Mouse (Mus musculus) limb, embryonic 15.5 days (tissue): ENCODE measurements around the gene Ttll3. TPM values are rescaled to one million over a fixed set of nuclear protein-coding genes. Genes with fewer than 3 reads are reported as not detected.

ENCODE experiments used
- ATAC-seq: fragments of 200-750 bp; cut with Nextera tagmentation; 2 replicates; pipeline ENCODE4 v1.8.0; 2017; ENCODE audit warnings: low read depth, moderate TSS enrichment; ENCODE audit not compliant: insufficient number of reproducible peaks, low FRiP score, low TSS enrichment
- H3K27ac ChIP-seq: fragments of 300-500 bp; sonication (generic); 2 replicates; pipeline ENCODE4 v1.5.1; 2015; ENCODE audit warnings: moderate library complexity, mild to moderate bottlenecking, inconsistent platforms
- H3K27me3 ChIP-seq: fragments of 300-500 bp; sonication (generic); 2 replicates; pipeline ENCODE4 v1.6.1; 2015; ENCODE audit warnings: inconsistent platforms
- H3K36me3 ChIP-seq: fragments of 300-500 bp; sonication (generic); 2 replicates; pipeline ENCODE4 v1.6.1; 2015; ENCODE audit warnings: inconsistent platforms
- H3K4me1 ChIP-seq: fragments of 300-500 bp; sonication (generic); 2 replicates; pipeline ENCODE4 v1.6.1; 2015; ENCODE audit warnings: inconsistent platforms
- H3K4me2 ChIP-seq: fragments of 300-500 bp; sonication (generic); 2 replicates; pipeline ENCODE4 v1.6.1; 2015; ENCODE audit warnings: mild to moderate bottlenecking, inconsistent platforms
- H3K4me3 ChIP-seq: fragments of 300-500 bp; sonication (generic); 2 replicates; pipeline ENCODE4 v1.5.1; 2015; ENCODE audit warnings: mild to moderate bottlenecking, inconsistent platforms
- H3K9ac ChIP-seq: fragments of 300-500 bp; sonication (generic); 2 replicates; pipeline ENCODE4 v1.6.1; 2015; ENCODE audit warnings: inconsistent platforms
- H3K9me3 ChIP-seq: fragments of 300-500 bp; sonication (generic); 2 replicates; pipeline ENCODE4 v1.6.1; 2016; ENCODE audit warnings: inconsistent platforms
- WGBS: fragments of 180-500 bp; shearing (Covaris S2); methylation state at CpG from one replicate; pipeline ENCODE4 v1.1.7; 2015; 5-methylcytosine and 5-hydroxymethylcytosine counted together
- polyA plus RNA-seq: library from polyadenylated mRNA; unstranded; fragments of >200 nt; fragmentation: Nextera tagmentation; extraction: Ambion mirVana; gene quantifications from 2 replicates; pipeline ENCODE4 v1.2.1, GENCODE M21; 2015

Ttll3 gene
- polyA plus RNA-seq, 1 experiment from 2014 or later = 4.4 TPM

- Histone ChIP-seq H3K9ac (no peak overlapping the region), H3K4me3 (no peak overlapping the region), H3K4me1 (no peaks in the 10 kb centered on the region), H3K36me3 (peaks cover 16% of the 10 kb centered on the region), H3K4me2 (no peak overlapping the region), H3K9me3 (no peaks in the 10 kb centered on the region), H3K27ac (no peak overlapping the region), H3K27me3 (no peaks in the 10 kb centered on the region)
- ATAC-seq = no peak
- WGBS = 91% methylated on average over 13 of the region's 13 CpGs
Measured at GRCm38 (mm10) chr6:113402094-113402493, 13.0 kb downstream of the Ttll3 start.

- H3K9ac ChIP-seq = no peak overlapping the region
- no peak overlapping the region for H3K4me3 ChIP-seq
- no peaks in the 10 kb centered on the region for H3K9me3 ChIP-seq
- peaks cover 22% of the 10 kb centered on the region for H3K36me3 ChIP-seq
- no peak overlapping the region for H3K4me2 ChIP-seq
- H3K27me3 ChIP-seq = no peaks in the 10 kb centered on the region
- 78% methylated on average over 12 of the region's 12 CpGs for WGBS
- H3K27ac ChIP-seq = no peak overlapping the region
- ATAC-seq = no peak
- H3K4me1 ChIP-seq = no peaks in the 10 kb centered on the region
Measured at GRCm38 (mm10) chr6:113404649-113405448, 15.8 kb downstream of the Ttll3 start.

GRCm38 (mm10) chr6:113405483-113405882, 16.4 kb downstream of the Ttll3 start:
- Histone ChIP-seq H3K4me2 (no peak overlapping the region), H3K27ac (no peak overlapping the region), H3K4me3 (no peak overlapping the region), H3K27me3 (no peaks in the 10 kb centered on the region), H3K9me3 (no peaks in the 10 kb centered on the region), H3K9ac (no peak overlapping the region), H3K4me1 (no peaks in the 10 kb centered on the region), H3K36me3 (peaks cover 22% of the 10 kb centered on the region)
- no peak for ATAC-seq
- WGBS = 84% methylated on average over 6 of the region's 6 CpGs

DNA sequence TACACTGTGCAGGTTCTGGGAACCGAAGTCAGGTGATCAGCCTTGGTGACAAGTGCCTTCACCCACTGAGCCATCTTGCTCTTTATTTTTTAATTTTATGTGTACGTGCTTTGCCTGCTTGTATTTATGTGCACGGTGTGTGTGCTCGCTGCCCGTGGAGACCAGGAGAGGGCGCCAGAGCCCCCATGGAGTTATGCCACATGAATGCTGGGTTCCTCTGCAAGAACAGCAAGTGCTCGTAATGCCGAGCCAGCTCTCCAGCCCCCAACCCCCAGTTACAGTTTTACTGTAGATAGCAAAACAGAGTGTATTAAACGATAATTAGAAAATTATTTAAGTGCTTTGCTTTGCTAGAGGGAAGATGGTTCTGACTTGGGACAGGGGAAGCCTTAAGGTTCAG, 17.6 kb downstream of the Ttll3 start:
- ATAC-seq = no peak
- Histone ChIP-seq H3K4me2 (no peak overlapping the region), H3K27ac (no peak overlapping the region), H3K4me1 (no peaks in the 10 kb centered on the region), H3K4me3 (no peak overlapping the region), H3K9ac (no peak overlapping the region), H3K9me3 (no peaks in the 10 kb centered on the region), H3K27me3 (no peaks in the 10 kb centered on the region), H3K36me3 (peaks cover 19% of the 10 kb centered on the region)
- 77% methylated on average over 9 of the region's 9 CpGs for WGBS

- WGBS = 71% methylated on average over 1 of the region's 1 CpGs
- Histone ChIP-seq H3K9me3 (no peaks in the 10 kb centered on the region), H3K4me2 (no peak overlapping the region), H3K4me3 (no peak overlapping the region), H3K4me1 (no peaks in the 10 kb centered on the region), H3K27me3 (no peaks in the 10 kb centered on the region), H3K9ac (no peak overlapping the region), H3K36me3 (peaks cover 25% of the 10 kb centered on the region), H3K27ac (no peak overlapping the region)
- no peak for ATAC-seq
Measured at GRCm38 (mm10) chr6:113410001-113410400, 20.9 kb downstream of the Ttll3 start.

DNA sequence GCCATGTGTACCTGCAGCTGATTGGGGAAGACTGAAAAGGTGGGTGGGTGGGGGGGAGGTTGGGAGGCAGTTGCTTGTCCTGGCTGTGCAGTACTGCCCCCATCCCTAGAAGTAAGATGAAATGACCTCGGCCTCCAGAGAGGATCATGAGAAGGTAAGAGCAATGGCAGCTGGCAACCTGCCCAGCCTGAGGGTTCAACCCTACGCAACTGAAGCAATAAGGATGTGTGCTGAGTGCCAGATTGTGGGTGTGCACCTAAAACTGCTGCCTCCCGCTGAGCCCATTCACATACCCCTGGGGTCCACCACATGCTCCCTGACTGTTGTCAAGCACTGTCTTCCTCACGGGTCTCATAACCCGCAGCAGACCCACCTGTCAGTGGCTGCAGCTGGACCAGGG, 27.4 kb downstream of the Ttll3 start:
- no peaks in the 10 kb centered on the region for H3K27me3 ChIP-seq
- H3K9ac ChIP-seq = no peak overlapping the region
- no peak overlapping the region for H3K4me3 ChIP-seq
- peaks cover 17% of the 10 kb centered on the region for H3K4me1 ChIP-seq
- peaks cover 19% of the 10 kb centered on the region for H3K36me3 ChIP-seq
- H3K9me3 ChIP-seq = no peaks in the 10 kb centered on the region
- no peak overlapping the region for H3K4me2 ChIP-seq
- 73% methylated on average over 5 of the region's 5 CpGs for WGBS
- H3K27ac ChIP-seq = no peak overlapping the region
- no peak for ATAC-seq

GRCm38 (mm10) chr6:113418441-113419198, 29.6 kb downstream of the Ttll3 start:
- Histone ChIP-seq H3K9ac (peak overlapping the region; percentile 24), H3K27me3 (no peaks in the 10 kb centered on the region), H3K27ac (peak overlapping the region; percentile 64; the same call in 1 of the 2 replicates), H3K4me1 (peaks cover 17% of the 10 kb centered on the region), H3K36me3 (peaks cover 19% of the 10 kb centered on the region), H3K4me3 (peak overlapping the region; percentile 62), H3K4me2 (peak overlapping the region; percentile 60), H3K9me3 (no peaks in the 10 kb centered on the region)
- ATAC-seq = peak; percentile 31
- 8% methylated on average over 16 of the region's 16 CpGs for WGBS

DNA sequence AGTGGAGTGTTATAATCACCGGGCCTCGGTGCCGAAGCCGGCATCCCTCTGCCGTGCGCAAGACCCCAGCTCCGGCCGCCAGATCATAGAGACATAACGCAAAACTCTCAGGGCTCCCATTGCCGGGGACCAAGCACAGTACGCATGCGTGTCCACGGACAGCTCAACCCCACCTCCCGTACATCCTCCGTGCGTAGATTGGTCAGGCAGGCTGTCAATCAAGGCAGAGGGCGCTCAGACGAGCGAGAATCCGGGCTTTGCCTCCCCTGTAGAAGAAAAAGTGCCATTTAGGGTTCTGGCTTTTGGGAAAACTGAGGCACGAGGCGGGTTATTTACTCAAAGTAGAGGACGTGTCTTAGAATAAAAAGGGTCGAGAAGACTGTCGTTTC, 30.1 kb downstream of the Ttll3 start, which contains the start of gene Rpusd3:
TSS of gene Rpusd3 (minus strand) at position 142 of the 389 bp plus-strand sequence.
- H3K9me3 ChIP-seq = no peaks in the 10 kb centered on the region
- peak within 1 kb of the TSS; percentile 64; the same call in 1 of the 2 replicates for H3K27ac ChIP-seq
- peak; percentile 89 for ATAC-seq

DNA sequence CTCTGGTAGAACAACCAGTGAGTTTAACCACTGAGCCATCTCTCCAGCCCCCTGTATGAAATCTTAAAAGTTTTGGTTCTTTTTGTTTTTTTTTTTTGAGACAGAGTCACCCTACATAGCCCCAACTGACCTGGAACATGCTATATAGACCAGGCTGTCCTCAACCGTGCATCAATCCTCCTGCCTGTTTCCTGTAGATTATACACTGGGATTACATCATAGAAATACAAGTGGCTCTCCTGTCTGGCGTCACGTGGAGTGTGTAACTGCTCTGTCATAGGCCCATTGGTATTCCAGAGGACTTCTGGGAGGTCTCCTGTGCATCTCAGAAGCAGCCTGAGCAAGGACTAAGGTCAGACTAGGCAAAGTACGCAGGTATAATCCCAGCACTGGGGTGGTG, 33.9 kb downstream of the Ttll3 start:
- no peaks in the 10 kb centered on the region for H3K9me3 ChIP-seq
- peaks cover 12% of the 10 kb centered on the region for H3K4me1 ChIP-seq
- no peak for ATAC-seq
- H3K4me2 ChIP-seq = no peak overlapping the region
- no peak overlapping the region for H3K4me3 ChIP-seq
- 74% methylated on average over 4 of the region's 4 CpGs for WGBS
- H3K9ac ChIP-seq = no peak overlapping the region
- H3K27ac ChIP-seq = no peak overlapping the region
- no peaks in the 10 kb centered on the region for H3K27me3 ChIP-seq
- H3K36me3 ChIP-seq = no peaks in the 10 kb centered on the region

More for the DNA sequence above, 30.1 kb downstream of the Ttll3 start, which contains the start of gene Rpusd3:
- Histone ChIP-seq H3K27me3 (no peaks in the 10 kb centered on the region), H3K4me1 (peaks cover 17% of the 10 kb centered on the region), H3K9ac (peak within 1 kb of the TSS; percentile 24), H3K36me3 (peaks cover 16% of the 10 kb centered on the region), H3K4me3 (peak within 1 kb of the TSS; percentile 62), H3K4me2 (peak within 1 kb of the TSS; percentile 60)
- WGBS = under 1% methylated on average over 25 of the region's 25 CpGs

DNA sequence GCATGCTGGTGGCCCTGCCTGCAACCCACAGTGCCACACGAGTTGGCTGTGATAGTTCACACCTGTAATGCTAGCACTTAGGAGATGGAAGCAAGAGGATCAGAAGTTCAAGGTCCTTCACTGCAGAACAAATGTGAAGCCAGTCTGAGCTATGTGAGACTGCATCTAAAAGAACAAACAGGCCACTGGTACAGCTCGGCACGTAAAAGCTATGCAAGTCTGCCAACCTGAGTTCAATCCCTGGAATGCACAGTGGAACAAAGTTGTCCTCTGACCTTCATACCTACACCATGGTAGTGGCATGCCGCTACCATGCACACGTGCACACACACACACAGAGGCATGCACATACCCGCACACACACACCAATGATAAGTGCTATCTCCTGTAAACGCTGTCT, 35.1 kb downstream of the Ttll3 start:
- ATAC-seq = no peak
- Histone ChIP-seq H3K4me3 (no peak overlapping the region), H3K9me3 (no peaks in the 10 kb centered on the region), H3K4me1 (peaks cover 5% of the 10 kb centered on the region), H3K36me3 (no peaks in the 10 kb centered on the region), H3K4me2 (no peak overlapping the region), H3K27ac (no peak overlapping the region), H3K9ac (no peak overlapping the region), H3K27me3 (no peaks in the 10 kb centered on the region)
- 79% methylated on average over 7 of the region's 7 CpGs for WGBS

GRCm38 (mm10) chr6:113426696-113427095, 37.6 kb downstream of the Ttll3 start:
- Histone ChIP-seq H3K36me3 (no peaks in the 10 kb centered on the region), H3K27me3 (no peaks in the 10 kb centered on the region), H3K4me3 (no peak overlapping the region), H3K27ac (no peak overlapping the region), H3K9me3 (no peaks in the 10 kb centered on the region), H3K4me1 (no peaks in the 10 kb centered on the region), H3K4me2 (no peak overlapping the region), H3K9ac (no peak overlapping the region)
- ATAC-seq = no peak
- 87% methylated on average over 4 of the region's 4 CpGs for WGBS

GRCm38 (mm10) chr6:113427397-113427796, 38.3 kb downstream of the Ttll3 start:
- no peaks in the 10 kb centered on the region for H3K9me3 ChIP-seq
- ATAC-seq = no peak
- no peaks in the 10 kb centered on the region for H3K4me1 ChIP-seq
- no peak overlapping the region for H3K4me3 ChIP-seq
- H3K36me3 ChIP-seq = no peaks in the 10 kb centered on the region
- no peak overlapping the region for H3K27ac ChIP-seq
- no peak overlapping the region for H3K9ac ChIP-seq
- H3K27me3 ChIP-seq = no peaks in the 10 kb centered on the region
- WGBS = 67% methylated on average over 3 of the region's 3 CpGs
- H3K4me2 ChIP-seq = no peak overlapping the region
